Mouse (Mus musculus) CH12.LX (cell line): ENCODE data around the gene Zdhhc20. TPM values are rescaled to one million over a fixed set of nuclear protein-coding genes. Genes with fewer than 3 reads are reported as not detected.

Experiments
- DNase-seq: peaks from one replicate; pipeline ENCODE4 v3.0.0-alpha.2; 2013; ENCODE audit errors: extremely low read depth
- H3K27ac ChIP-seq: 2 replicates; pipeline ENCODE4 v1.5.1; 2012; ENCODE audit warnings: low read depth, mild to moderate bottlenecking, control low read depth, moderate library complexity; ENCODE audit not compliant: insufficient read depth
- H3K27me3 ChIP-seq: replicated peaks from 2 replicates; pipeline ENCODE3; 2012; ENCODE audit warnings: inconsistent platforms
- H3K36me3 ChIP-seq, 2 experiments: replicated peaks in 1 of 2; 2 replicates each; pipeline versions ENCODE3 to v1.6.1; 2012; ENCODE audit warnings: inconsistent platforms in 1 of 2, low read length in 1 of 2, mild to moderate bottlenecking in 1 of 2, mixed read lengths in 1 of 2, moderate library complexity in 1 of 2; ENCODE audit not compliant: control insufficient read depth in 1 of 2, insufficient read depth in 1 of 2
- H3K4me1 ChIP-seq, 2 experiments: 2 replicates each; pipeline ENCODE4 v1.6.1; 2012; ENCODE audit warnings: inconsistent platforms in 1 of 2, moderate library complexity in 1 of 2; ENCODE audit not compliant: insufficient read depth in 2 of 2, control insufficient read depth in 1 of 2
- H3K4me2 ChIP-seq: 2 replicates; pipeline ENCODE4 v1.6.1; 2012; ENCODE audit warnings: low read depth, mild to moderate bottlenecking, control low read depth; ENCODE audit not compliant: poor library complexity, insufficient read depth, severe bottlenecking
- H3K4me3 ChIP-seq, 3 experiments: fragments of 150-350 bp in 1 of 3; sonication (generic) in 1 of 3; replicated peaks in 1 of 3; 2 replicates each; pipeline versions ENCODE3 to v1.5.1; 2011 to 2012; ENCODE audit warnings: low read depth in 2 of 3, low read length in 2 of 3, mild to moderate bottlenecking in 2 of 3, moderate library complexity in 2 of 3, control low read depth in 1 of 3, improper control_type of control experiment in 1 of 3, inconsistent platforms in 1 of 3, mixed read lengths in 1 of 3; ENCODE audit not compliant: poor library complexity in 1 of 3
- H3K79me2 ChIP-seq: replicated peaks from 2 replicates; pipeline ENCODE4 v1.6.1; 2012; ENCODE audit warnings: mild to moderate bottlenecking, moderate library complexity; ENCODE audit not compliant: control insufficient read depth, poor library complexity, insufficient read depth, severe bottlenecking; ENCODE audit errors: extremely low read depth
- H3K9ac ChIP-seq: 2 replicates; pipeline ENCODE4 v1.6.1; 2012; ENCODE audit warnings: low read depth, mild to moderate bottlenecking, control low read depth, moderate library complexity; ENCODE audit not compliant: insufficient read depth
- H3K9me3 ChIP-seq: replicated peaks from 2 replicates; pipeline ENCODE3; 2012; ENCODE audit warnings: low read length, inconsistent platforms, mixed read lengths
- EP300 ChIP-seq: IDR thresholded peaks from 2 replicates; pipeline ENCODE4 v1.6.1; 2011; ENCODE audit warnings: low read length, improper control_type of control experiment
- ETS1 ChIP-seq: conservative IDR thresholded peaks from 2 replicates; pipeline ENCODE4 v1.6.1; 2012; ENCODE audit warnings: low read depth, mild to moderate bottlenecking, inconsistent platforms, low read length, improper control_type of control experiment, moderate library complexity
- JUND ChIP-seq: conservative IDR thresholded peaks from 2 replicates; pipeline ENCODE4 v1.6.1; 2011; ENCODE audit warnings: low read depth, low read length, improper control_type of control experiment
- KAT2A ChIP-seq: IDR thresholded peaks from 2 replicates; pipeline ENCODE4 v1.6.1; 2012; ENCODE audit warnings: low read length, improper control_type of control experiment, inconsistent platforms; ENCODE audit not compliant: insufficient replicate concordance
- MAFK ChIP-seq: IDR thresholded peaks from 2 replicates; pipeline ENCODE4 v1.6.1; 2011; ENCODE audit warnings: low read length, improper control_type of control experiment; ENCODE audit not compliant: insufficient replicate concordance
- MAX ChIP-seq: IDR thresholded peaks from 2 replicates; pipeline ENCODE4 v1.6.1; 2011; ENCODE audit warnings: low read length, improper control_type of control experiment
- MEF2A ChIP-seq: IDR thresholded peaks from 2 replicates; pipeline ENCODE4 v1.6.1; 2014; ENCODE audit warnings: low read depth, mild to moderate bottlenecking, inconsistent platforms, low read length, improper control_type of control experiment, borderline replicate concordance
- MXI1 ChIP-seq: IDR thresholded peaks from 2 replicates; pipeline ENCODE4 v1.6.1; 2011; ENCODE audit warnings: mild to moderate bottlenecking, low read depth, low read length, improper control_type of control experiment
- MYC ChIP-seq: IDR thresholded peaks from 2 replicates; pipeline ENCODE4 v1.6.1; 2011; ENCODE audit warnings: low read depth, mild to moderate bottlenecking, improper control_type of control experiment, low read length
- NELFE ChIP-seq: IDR thresholded peaks from 2 replicates; pipeline ENCODE4 v1.6.1; 2011; ENCODE audit warnings: low read depth, low read length, improper control_type of control experiment
- NRF1 ChIP-seq: IDR thresholded peaks from 2 replicates; pipeline ENCODE4 v1.6.1; 2014; ENCODE audit warnings: low read depth, mild to moderate bottlenecking, inconsistent platforms, low read length, improper control_type of control experiment, moderate library complexity
- POLR2A ChIP-seq: IDR thresholded peaks from 2 replicates; pipeline ENCODE4 v1.6.1; 2011; ENCODE audit warnings: low read depth, mild to moderate bottlenecking, improper control_type of control experiment, low read length
- POLR2AphosphoS2 ChIP-seq: IDR thresholded peaks from 2 replicates; pipeline ENCODE4 v1.6.1; 2011; ENCODE audit warnings: low read depth, low read length, improper control_type of control experiment
- TCF12 ChIP-seq: IDR thresholded peaks from 2 replicates; pipeline ENCODE4 v1.6.1; 2014; ENCODE audit warnings: low read depth, mild to moderate bottlenecking, inconsistent platforms, low read length, improper control_type of control experiment
- UBTF ChIP-seq: IDR thresholded peaks from 2 replicates; pipeline ENCODE4 v1.6.1; 2012; ENCODE audit warnings: low read depth, mild to moderate bottlenecking, inconsistent platforms, low read length, improper control_type of control experiment, moderate library complexity
- USF2 ChIP-seq: conservative IDR thresholded peaks from 2 replicates; pipeline ENCODE4 v1.6.1; 2011; ENCODE audit warnings: low read depth, low read length, improper control_type of control experiment
- ZKSCAN1 ChIP-seq: IDR thresholded peaks from 2 replicates; pipeline ENCODE4 v1.6.1; 2012; ENCODE audit warnings: low read depth, inconsistent platforms, low read length, improper control_type of control experiment, borderline replicate concordance
- ZNF384 ChIP-seq: IDR thresholded peaks from 2 replicates; pipeline ENCODE4 v1.6.1; 2012; ENCODE audit warnings: low read depth, low read length, improper control_type of control experiment, inconsistent platforms
- dilution Hi-C: fragments of 300-500 bp; cut with MboI; formaldehyde crosslinking; loops from 2 replicates; pipeline ENCODE4 v1.14.3; 2020; ENCODE audit warnings: low sequenced_read_pairs; ENCODE audit not compliant: extremely low pct_unique_long_range_greater_than_20kb, extremely low pct_ligation_motif_present
- in situ Hi-C: fragments of 300-500 bp; cut with MboI; formaldehyde crosslinking; loops from 3 replicates; pipeline ENCODE4 v1.14.3; 2019; ENCODE audit warnings: low sequenced_read_pairs, low pct_ligation_motif_present, low pct_unique_long_range_greater_than_20kb, mixed read lengths
- polyA plus RNA-seq: library from polyadenylated mRNA; unstranded; fragments of >175 nt; gene quantifications from 2 replicates; pipeline ENCODE4 v1.2.1, GENCODE M21; 2012; ENCODE audit warnings: low read depth; ENCODE audit not compliant: insufficient read length
- total RNA-seq, 2 experiments: library from RNA; depleted of rRNA; stranded (reverse); fragments of 300-350 nt in 1 of 2; fragments of >200 nt in 1 of 2; gene quantifications; 2 replicates each; pipeline ENCODE4 v1.2.3; 2012 to 2014

Gene Zdhhc20
- total and polyA plus RNA-seq, 3 experiments: 10.4 to 41.3 (median 27.4) TPM

DNA sequence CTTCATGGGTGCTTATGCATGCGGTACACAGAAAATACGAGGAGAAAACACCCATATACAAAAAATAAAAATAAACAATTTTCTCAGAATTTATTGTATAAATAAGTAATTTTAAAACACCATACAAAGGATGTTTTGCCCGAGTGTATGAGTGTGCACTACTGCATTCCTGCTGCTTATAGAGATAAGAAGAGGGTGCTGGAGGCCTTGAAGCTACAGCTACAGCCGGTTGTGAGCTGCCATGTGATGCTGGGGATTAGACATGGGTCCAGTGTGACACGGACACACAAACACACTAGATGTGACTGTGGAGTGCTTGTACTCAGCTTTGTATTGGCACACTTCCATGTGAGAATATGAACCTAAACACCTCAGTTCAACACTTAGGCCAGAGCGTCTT is 47.2 kb upstream of the Zdhhc20 start:
- no peak overlapping the region for H3K4me2 ChIP-seq
- no peak overlapping the region for H3K4me3 ChIP-seq
- no peaks in the 10 kb centered on the region for H3K79me2 ChIP-seq
- H3K9ac ChIP-seq: no peak overlapping the region
- TF ChIP-seq EP300: no peak
- TF ChIP-seq MEF2A: no peak
- no peak for TF ChIP-seq POLR2AphosphoS2
- TF ChIP-seq, all 38 proteins: peak for 0
- H3K9me3 ChIP-seq: no peaks in the 10 kb centered on the region
- in situ Hi-C loops (no loop called here), dilution Hi-C loops (no loop called here)
- H3K27ac ChIP-seq: no peak overlapping the region
- no peak for DNase-seq
- H3K4me1 ChIP-seq: no peaks in the 10 kb centered on the region
- H3K27me3 ChIP-seq: no peaks in the 10 kb centered on the region
- H3K36me3 ChIP-seq: peaks cover 12 to 63% of the 10 kb centered on the region in 2 experiments

DNA sequence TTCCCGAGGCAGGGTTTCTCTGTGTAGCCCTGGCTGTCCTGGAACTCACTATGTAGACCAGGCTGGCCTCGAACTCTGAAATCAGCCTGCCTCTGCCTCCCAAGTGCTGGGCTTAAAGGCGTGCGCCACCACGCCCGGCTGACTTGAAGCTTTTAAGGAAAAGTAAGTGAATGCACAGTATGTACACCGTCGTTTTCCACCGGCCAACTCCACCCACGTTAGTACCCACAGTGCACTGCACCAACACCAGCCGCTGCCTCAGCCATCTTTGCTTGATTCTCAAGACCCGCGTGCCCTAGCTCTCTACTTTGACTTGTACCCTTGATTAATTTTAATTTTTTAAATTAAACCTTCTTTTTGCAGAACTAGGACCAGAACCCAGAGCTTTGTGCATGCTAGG is 44.6 kb upstream of the Zdhhc20 start:
- in situ Hi-C loops: no loop called here
- H3K9me3 ChIP-seq: no peaks in the 10 kb centered on the region
- no peak overlapping the region for H3K9ac ChIP-seq
- H3K79me2 ChIP-seq: no peaks in the 10 kb centered on the region
- DNase-seq: no peak
- no peaks in the 10 kb centered on the region for H3K4me1 ChIP-seq
- H3K27me3 ChIP-seq: no peaks in the 10 kb centered on the region
- no peak overlapping the region for H3K4me3 ChIP-seq
- dilution Hi-C loops: no loop called here
- TF ChIP-seq MYC (no peak), USF2 (no peak), UBTF (no peak), NELFE (no peak), POLR2A (no peak), MAFK (no peak), ETS1 (no peak), ZKSCAN1 (no peak)
- TF ChIP-seq, all 38 proteins: peak for 0
- Histone ChIP-seq H3K27ac (no peak overlapping the region), H3K36me3 (peaks cover 10 to 54% of the 10 kb centered on the region in 2 experiments), H3K4me2 (no peak overlapping the region)

DNA sequence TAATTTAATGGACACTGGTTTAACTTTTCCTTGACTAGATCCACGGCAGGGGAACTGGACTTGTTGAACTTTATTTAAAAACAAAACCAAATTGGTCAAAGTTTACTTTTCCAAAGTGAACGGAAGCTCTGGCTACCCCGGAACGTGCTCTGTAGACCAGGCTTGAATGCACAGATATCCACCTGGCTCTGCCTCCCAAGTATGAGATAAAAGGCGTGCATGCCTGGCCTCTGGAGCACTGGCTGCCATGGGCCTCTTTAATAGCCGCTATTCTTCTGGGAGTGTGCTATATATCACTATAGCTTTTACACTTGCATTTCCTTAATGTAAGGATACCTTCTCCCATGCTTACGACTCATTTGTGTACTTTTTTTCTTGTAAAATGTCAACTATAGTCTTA is 43.5 kb upstream of the Zdhhc20 start:
- no peak overlapping the region for H3K27ac ChIP-seq
- no peak overlapping the region for H3K9ac ChIP-seq
- H3K36me3 ChIP-seq: peaks cover 11 to 57% of the 10 kb centered on the region in 2 experiments
- no peak for TF ChIP-seq MAX
- TF ChIP-seq TCF12: no peak
- TF ChIP-seq ZNF384: no peak
- TF ChIP-seq NELFE: no peak
- no peak for TF ChIP-seq NRF1
- TF ChIP-seq MXI1: no peak
- TF ChIP-seq JUND: no peak
- no peak for TF ChIP-seq USF2
- TF ChIP-seq KAT2A: no peak
- no peak for TF ChIP-seq ZKSCAN1
- TF ChIP-seq ETS1: no peak
- TF ChIP-seq, all 38 proteins: peak for 0
- DNase-seq: no peak
- Histone ChIP-seq H3K9me3 (no peaks in the 10 kb centered on the region), H3K27me3 (no peaks in the 10 kb centered on the region), H3K4me1 (no peaks in the 10 kb centered on the region), H3K4me2 (no peak overlapping the region), H3K4me3 (no peak overlapping the region), H3K79me2 (no peaks in the 10 kb centered on the region)
- in situ Hi-C loops (no loop called here), dilution Hi-C loops (no loop called here)
